Mouse (Mus musculus): ENCODE measurements around the gene Stra6.

Gene Stra6

DNA sequence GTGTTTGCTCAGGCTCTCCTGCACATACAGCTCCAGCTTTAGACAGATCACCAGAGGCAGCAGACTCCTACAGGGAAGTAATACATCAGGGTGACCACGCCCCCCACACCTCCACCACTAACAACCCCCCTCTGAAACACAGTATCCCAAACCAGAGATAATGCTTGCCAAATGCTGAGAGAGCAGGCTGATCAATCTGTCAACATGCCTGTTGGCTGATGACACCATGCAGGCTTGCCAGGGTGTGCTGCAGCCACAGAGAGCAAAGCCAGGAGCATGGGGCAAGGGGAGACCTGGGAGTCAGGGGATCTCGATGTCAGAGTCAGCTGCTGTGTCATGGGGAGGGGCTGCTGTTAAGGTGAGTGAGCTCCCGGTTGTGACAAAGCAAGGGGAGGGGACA is at the start of gene Stra6:
Stra6 (plus strand) TSS at position 258 of the 400 bp plus-strand sequence.
- no peak for DNase-seq (ENCODE audit: low spot score)

DNA sequence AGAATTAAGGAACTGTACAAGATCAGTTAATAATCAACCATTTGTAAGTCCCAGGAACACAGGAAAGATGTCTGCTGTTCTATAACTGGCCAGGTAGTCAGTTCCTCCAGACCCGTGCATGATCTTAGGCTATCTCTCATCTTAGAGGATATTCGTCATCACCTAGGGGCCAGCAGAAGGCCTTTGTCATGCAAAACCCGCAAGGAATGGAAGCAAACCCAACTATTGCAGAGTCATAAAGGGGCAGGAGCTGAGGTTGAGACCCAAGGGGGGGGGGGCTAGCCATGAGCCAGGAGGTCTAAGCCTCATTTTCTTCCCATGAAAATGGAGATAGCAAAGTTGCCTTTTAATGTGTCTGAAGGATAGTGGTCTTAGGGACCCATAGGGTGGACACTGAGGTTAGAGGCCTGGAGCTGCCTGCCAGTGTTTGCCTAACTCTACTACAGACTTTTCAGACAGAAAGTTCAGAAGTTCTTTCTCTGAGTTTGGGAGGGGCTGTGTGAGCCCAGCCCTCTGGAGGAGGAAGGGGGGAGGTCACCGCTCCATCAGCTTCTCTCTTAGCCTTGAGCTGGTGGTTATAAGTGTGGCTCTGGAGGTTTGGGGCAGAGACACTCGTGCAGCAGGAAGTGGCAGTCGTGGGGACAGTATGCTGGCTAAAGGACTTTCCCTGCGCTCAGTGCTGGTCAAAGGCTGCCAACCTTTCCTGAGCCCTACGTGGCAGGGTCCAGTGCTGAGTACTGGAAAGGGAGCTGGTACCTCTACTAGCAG is 49.0 kb upstream of the Stra6 start:
- DNase-seq (ENCODE audit: low spot score), result no peak

DNA sequence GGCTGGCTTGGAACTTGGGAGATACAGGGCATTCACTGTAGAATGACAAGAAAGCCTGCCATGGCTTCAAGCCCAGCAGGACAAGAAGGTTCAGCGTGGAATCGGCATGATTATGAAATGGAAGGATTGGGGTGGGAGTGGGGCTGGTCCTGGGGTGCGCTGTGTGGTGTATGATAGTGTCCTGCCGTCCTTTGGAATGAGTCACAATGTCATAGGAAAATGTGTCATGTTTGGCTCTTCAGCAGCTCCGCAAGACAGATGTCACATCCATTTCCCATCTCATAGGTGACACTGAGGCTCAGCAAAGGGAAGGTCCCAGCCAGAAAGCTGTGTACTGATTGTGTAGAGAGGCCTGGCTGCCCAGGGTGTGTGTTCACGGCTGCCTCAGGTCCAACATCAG is 47.7 kb upstream of the Stra6 start:
- DNase-seq (ENCODE audit: low spot score), result no peak

DNA sequence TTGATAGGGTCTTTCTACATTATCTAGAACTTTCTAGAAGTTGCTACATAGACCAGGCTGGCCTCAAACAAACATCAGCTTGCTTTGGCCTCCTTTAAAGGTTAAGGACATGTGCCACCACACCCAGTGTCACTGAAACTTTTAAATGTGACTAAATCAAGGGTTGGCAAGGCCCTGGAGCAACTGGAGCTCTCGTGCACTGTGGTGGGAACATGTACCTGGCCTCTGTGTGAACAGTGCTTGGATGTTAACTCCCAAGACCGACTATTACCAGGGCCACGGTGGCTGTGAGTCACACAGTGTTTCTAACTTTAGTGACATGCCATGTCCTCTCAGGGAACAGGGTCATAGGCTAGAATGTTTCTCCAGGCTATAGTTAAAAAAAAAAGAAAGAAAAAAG is 46.6 kb upstream of the Stra6 start:
- no peak for DNase-seq (ENCODE audit: low spot score)

DNA sequence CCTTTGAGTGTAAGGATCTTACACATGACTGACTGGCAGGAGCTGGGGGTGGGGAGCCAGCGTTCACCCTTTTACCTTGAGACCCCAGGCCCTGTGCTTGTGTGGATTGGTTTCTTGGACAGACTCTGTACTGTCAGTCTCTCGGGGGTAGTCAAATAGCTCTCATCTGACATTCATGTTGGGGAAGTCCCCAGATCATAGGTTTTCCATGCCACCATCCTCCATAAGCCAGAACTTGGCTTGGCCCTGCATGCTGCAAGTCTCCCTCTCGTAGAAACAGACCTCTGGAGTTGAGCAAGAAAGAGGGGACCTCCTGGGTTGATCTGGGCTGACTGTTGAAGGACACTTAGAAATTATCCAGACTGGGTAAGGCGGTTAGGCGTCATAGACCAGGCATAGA is 45.2 kb upstream of the Stra6 start:
- DNase-seq (ENCODE audit: low spot score), result no peak

DNA sequence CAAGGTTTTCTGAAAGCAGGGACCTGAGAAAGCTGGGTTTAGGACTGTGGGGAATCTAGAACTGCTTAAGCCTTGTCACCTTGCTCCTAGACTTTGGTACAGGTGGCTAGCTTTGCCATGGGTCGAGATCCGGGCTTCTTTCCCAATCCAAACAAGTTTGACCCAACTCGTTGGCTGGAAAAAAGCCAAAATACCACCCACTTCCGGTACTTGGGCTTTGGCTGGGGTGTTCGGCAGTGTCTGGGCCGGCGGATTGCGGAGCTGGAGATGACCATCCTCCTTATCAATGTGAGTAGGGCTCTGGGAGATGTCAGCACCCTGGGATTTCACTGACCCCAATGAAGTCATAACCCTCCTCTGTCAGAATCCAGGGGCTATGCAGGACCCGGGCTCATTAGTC is 37.6 kb upstream of the Stra6 start:
- DNase-seq (ENCODE audit: low spot score), result no peak

GRCm38 (mm10) chr9:58027426-58028180 is 36.0 kb upstream of the Stra6 start:
- no peak for DNase-seq (ENCODE audit: low spot score)

DNA sequence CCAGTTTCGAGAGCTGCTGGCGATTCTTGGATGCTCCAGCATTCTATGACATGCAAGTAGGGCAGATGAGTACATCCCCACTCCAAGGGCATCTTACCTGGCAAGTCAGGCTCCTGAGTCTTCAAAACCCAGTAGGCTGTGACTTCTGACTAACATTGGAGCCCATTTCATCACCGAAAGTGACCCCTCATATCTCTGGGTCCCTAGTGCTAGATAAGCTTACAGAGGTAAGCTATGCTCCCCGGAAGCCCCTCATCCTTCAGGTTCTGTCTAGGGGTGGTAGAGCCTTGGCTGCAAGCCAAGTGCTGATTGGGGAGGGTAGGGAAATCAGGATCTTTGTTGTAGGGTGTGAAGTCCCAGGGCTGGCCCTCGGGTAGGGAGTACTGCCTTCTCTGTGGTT is 34.7 kb upstream of the Stra6 start:
- no peak for DNase-seq (ENCODE audit: low spot score)

GRCm38 (mm10) chr9:58029635-58030034 is 34.0 kb upstream of the Stra6 start:
- DNase-seq (ENCODE audit: low spot score), result no peak

DNA sequence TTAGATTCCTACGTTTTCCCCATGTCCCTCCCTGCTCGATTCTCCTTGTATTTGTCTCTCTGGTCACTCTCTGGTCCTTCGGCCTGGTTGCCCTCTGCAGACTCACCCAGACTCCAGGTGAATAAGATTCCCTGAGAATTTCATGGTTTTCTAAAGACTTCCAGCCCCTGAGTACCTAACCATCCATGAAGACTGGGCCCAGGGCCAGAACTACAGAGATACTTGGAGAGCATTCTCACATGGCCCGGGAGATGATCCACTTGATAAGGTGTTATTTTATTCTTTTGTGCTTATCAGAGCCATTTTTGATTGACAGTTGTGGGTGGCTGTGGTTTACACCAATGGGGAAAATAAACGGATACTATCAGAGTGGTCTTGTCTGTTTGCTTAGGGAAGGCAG is 31.7 kb upstream of the Stra6 start:
- DNase-seq (ENCODE audit: low spot score), result no peak

DNA sequence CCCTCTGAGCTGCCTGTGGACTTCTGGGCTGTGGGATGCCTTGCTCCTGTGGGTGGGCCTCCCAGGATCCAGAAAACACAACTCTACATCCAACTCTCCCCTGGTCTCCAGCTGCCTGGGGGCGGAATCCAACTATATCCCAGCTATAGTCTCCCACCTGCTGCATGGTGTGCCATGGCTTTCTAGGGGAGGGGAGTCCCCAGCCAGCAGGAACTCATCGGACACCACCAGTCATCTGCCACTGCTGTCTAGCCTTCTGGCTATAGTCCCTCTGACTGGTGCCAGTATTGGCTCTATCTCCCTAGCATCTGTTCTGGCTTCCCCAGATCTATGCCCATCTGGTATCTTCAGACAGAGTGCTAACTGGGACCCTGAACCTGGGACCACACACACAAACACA is 28.1 kb upstream of the Stra6 start:
- no peak for DNase-seq (ENCODE audit: low spot score)

GRCm38 (mm10) chr9:58035951-58036698 is 27.5 kb upstream of the Stra6 start:
- no peak for DNase-seq (ENCODE audit: low spot score)

DNA sequence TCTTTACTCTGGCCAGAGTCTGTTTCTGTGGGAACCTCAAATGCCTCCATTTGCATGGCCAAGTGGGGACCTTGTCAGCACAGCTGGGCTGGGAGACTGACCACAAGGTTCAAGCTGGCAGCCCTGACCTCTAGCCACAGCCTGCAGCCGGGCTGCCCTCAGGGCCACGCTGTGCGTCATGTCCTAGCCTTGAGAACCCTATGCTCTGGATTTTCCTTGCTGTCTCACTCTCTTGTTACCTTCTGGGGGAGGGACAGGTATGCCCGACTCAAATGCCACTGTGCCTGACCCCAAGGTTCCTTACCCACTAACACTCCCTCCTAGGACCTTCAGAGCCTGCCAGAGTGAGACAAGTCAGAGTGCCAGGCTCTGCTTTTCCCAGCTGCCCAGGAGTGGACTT is 26.6 kb upstream of the Stra6 start:
- no peak for DNase-seq (ENCODE audit: low spot score)

DNA sequence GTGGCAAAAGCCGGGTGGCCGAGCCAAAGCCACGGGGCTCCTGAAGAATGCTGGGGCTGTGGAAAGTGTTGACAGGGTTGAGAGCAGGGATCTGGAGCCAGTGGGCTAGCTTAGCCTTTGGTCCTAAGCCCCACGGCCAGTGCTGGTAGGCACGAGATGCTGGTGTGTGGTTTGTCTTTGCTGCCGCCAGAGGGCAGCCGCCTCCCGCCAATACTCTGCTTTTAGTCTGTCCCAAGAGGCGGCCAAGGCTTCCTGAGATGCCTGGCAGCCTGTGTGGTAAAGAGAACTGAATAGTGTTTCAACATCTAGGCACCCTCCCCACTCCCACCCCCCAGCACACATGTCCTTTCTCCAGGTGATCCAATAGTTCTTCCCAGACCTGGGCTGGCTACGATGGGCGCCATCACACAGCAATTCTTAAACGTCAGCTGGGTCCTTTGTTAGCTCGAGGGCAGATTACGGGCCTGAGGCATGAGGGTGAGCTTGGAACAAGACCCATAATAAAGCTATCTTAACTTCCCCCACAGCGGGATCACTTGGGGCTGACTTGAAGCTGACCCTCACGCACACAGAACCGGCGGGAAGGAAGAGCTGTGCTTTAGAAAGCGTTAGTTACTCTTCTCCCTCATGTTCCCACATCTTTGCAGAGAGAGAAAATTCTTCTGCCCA is 25.0 kb upstream of the Stra6 start:
- DNase-seq (ENCODE audit: low spot score), result peak; percentile 23

- DNase-seq (ENCODE audit: low spot score), result no peak
These were observed 22.6 kb upstream of the Stra6 start for GRCm38 (mm10) chr9:58040977-58041376.

GRCm38 (mm10) chr9:58042391-58042790 is 21.2 kb upstream of the Stra6 start:
- DNase-seq (ENCODE audit: low spot score), result no peak

DNA sequence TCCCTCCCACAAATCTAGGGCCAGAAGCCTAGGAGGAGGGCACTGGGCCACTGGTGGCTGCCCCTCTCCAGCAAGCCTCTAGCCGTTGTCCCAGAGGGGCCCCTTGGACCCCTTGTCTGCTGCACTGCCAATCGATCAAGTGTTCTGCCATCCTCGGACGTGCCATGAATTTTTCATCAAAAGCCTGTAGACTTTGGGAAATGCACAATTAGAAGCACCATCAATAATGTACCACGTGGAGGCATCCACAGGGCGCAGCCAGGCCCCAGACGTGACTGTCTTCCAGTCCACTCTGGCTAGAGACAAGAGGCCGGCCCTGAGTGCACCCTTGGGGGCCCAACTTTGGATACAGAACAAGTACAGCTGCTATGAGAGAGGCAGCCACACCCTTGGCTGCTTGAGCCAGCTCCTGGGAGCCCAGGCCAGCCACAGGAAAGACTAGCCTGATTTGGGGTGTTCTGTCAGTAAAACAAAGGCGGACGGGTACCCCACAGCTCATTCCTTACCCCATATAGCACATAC is 20.0 kb upstream of the Stra6 start:
- DNase-seq (ENCODE audit: low spot score), result no peak

GRCm38 (mm10) chr9:58044828-58045227 is 18.8 kb upstream of the Stra6 start:
- no peak for DNase-seq (ENCODE audit: low spot score)

GRCm38 (mm10) chr9:58045646-58046045 is 17.9 kb upstream of the Stra6 start:
- DNase-seq (ENCODE audit: low spot score), result no peak

GRCm38 (mm10) chr9:58047061-58047460 is 16.5 kb upstream of the Stra6 start:
- no peak for DNase-seq (ENCODE audit: low spot score)

DNA sequence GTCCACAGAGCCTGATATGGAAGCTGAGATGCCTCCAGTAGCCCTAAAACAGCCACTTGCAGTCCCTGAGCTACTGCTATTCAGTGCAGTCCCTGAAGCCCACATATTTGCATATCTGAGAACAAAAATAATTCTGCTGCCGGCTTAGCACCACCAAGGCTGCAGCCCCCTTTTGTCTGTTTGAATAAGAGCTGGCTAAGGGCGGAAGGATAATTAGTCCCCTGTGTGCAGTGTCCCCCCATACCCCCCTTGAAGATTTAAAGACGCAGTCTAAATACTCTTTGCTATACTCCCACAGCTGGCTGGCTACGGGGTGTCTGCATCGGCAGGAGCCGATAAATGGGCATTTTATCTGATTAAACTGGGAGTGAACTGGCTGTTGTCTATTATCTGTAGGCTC is 15.0 kb upstream of the Stra6 start:
- DNase-seq (ENCODE audit: low spot score), result no peak

DNA sequence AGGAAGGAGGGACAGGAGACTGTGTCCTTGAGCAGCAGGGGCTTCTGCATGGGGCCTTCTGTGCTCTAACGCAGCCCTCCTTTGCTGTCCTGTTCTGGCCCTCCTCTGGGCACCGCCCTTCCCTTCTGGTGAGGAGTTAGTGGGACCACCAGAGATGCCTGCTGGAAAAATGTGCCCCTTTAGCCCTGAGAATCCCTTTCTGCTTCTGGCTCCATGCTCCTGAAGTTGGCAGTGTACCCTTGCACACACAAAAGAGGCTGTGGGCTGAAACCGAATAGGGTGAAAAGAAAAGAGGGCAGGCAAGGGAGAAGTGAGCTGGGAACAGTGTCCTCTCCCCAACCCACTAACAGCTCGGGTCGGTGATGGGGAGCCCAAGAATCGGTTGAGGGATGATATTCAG is 14.4 kb upstream of the Stra6 start:
- no peak for DNase-seq (ENCODE audit: low spot score)
